Mouse (Mus musculus) liver, adult 10 weeks (tissue): Measurements from ENCODE around the gene Npr3. TPM values are rescaled to one million over a fixed set of nuclear protein-coding genes. Genes with fewer than 3 reads are reported as not detected.

Experiments
- polyA plus RNA-seq: library from polyadenylated mRNA; stranded (reverse); fragments of 350-450 nt; fragmentation: Illumina TruSeq; extraction: RNeasy Lipid Tissue Mini Kit (QIAGEN cat#74804); gene quantifications from one replicate; pipeline ENCODE4 v1.2.3, GENCODE M21; 2014; ENCODE audit warnings: low read depth, low replicate concordance

Gene Npr3
- 1.8 TPM for polyA plus RNA-seq

GRCm38 (mm10) chr15:11906571-11907531, at the start of gene Npr3:
TSS of gene Npr3 (minus strand) at chr15:11907287.

Other genes starting within 250 kb of the Npr3 start
- 226 TPM for gene Sub1, start 89.7 kb upstream of the Npr3 start, polyA plus RNA-seq
- gene Zfr, start 210.5 kb upstream of the Npr3 start, polyA plus RNA-seq = 76.9 TPM